Mouse (Mus musculus): ENCODE data around the gene Sap18. TPM values are rescaled to one million over a fixed set of nuclear protein-coding genes. Genes with fewer than 3 reads are reported as not detected.

Sap18 gene
- 432 and 458 TPM in 2 replicates for polyA plus RNA-seq (2012)

GRCm38 (mm10) chr14:57797991-57798931 is at the start of gene Sap18:
Sap18 (plus strand) TSS chr14:57798180.

GRCm38 (mm10) chr14:57758237-57758636 is 39.7 kb upstream of the Sap18 start, which contains the start of gene Lats2:
Lats2 (minus strand) TSS chr14:57758388.

GRCm38 (mm10) chr14:57825788-57826751 is 28.1 kb downstream of the Sap18 start, which contains the start of the genes Ska3 and Mrpl57:
Ska3 (minus strand) TSS chr14:57826185.
Mrpl57 (plus strand) TSS chr14:57826234.

Other genes with a start within 250 kb of the Sap18 start
- gene Eef1akmt1, start 226.6 kb upstream of the Sap18 start, polyA plus RNA-seq (2012): 0.95 and 1.6 TPM in 2 replicates
- 8.5 and 9.7 TPM in 2 replicates for gene Xpo4, start 132.8 kb upstream of the Sap18 start, polyA plus RNA-seq (2012)
- gene Gm49361, start 52.1 kb upstream of the Sap18 start, polyA plus RNA-seq (2012): not detected in 2 replicates
- 16.7 and 18.8 TPM in 2 replicates for gene Lats2, start 39.8 kb upstream of the Sap18 start, polyA plus RNA-seq (2012)
- gene Ska3, start 28.0 kb downstream of the Sap18 start, polyA plus RNA-seq (2012): 5.8 TPM in 2 replicates
- 217 and 236 TPM in 2 replicates for gene Mrpl57, start 28.1 kb downstream of the Sap18 start, polyA plus RNA-seq (2012)
- gene Zdhhc20, start 92.1 kb downstream of the Sap18 start, polyA plus RNA-seq (2012): 1.5 and 1.8 TPM in 2 replicates
- gene Micu2, start 201.1 kb downstream of the Sap18 start, polyA plus RNA-seq (2012): 54.2 and 65.9 TPM in 2 replicates